Mouse (Mus musculus) ZHBTc4 (cell line): ENCODE measurements around the gene Rwdd2a.

Experiments
- DNase-seq: peaks from one replicate; pipeline ENCODE4 v3.0.0-alpha.2; 2011; ENCODE audit warnings: low read depth, low spot score

Rwdd2a gene

GRCm38 (mm10) chr9:86571540-86572135 is at the start of gene Rwdd2a, which contains the start of gene Pgm3:
TSS of gene Rwdd2a (plus strand) at chr9:86571991.
TSS of gene Pgm3 (minus strand) at chr9:86571842.
- DNase-seq = peak; percentile 97

- DNase-seq = no peak
Measured at GRCm38 (mm10) chr9:86522335-86522734, 49.5 kb upstream of the Rwdd2a start.

GRCm38 (mm10) chr9:86525600-86525999 is 46.2 kb upstream of the Rwdd2a start:
- DNase-seq = no peak

DNA sequence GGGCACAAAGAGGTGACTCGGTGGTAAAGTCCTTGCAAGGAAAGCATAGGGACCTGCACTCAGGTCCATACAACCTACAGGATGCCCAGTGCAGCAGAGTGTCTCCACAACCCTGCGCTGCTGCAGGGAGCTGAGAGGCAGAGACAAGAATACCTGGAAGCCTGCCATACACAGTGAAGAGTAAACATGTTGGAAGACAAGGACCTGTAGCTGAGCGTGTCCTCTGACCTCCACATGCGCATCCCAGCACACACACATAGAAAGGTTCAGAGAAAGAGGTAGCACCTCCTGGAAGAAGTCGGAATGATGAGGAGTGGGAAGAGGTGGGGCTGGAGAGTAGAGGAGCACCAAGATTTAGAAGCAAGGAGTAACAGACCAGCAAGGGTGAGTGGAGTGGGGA is 37.7 kb upstream of the Rwdd2a start:
- no peak for DNase-seq

- no peak for DNase-seq
Measured at GRCm38 (mm10) chr9:86543451-86543850, 28.3 kb upstream of the Rwdd2a start.

- no peak for DNase-seq
Measured at GRCm38 (mm10) chr9:86544559-86544958, 27.2 kb upstream of the Rwdd2a start.

DNA sequence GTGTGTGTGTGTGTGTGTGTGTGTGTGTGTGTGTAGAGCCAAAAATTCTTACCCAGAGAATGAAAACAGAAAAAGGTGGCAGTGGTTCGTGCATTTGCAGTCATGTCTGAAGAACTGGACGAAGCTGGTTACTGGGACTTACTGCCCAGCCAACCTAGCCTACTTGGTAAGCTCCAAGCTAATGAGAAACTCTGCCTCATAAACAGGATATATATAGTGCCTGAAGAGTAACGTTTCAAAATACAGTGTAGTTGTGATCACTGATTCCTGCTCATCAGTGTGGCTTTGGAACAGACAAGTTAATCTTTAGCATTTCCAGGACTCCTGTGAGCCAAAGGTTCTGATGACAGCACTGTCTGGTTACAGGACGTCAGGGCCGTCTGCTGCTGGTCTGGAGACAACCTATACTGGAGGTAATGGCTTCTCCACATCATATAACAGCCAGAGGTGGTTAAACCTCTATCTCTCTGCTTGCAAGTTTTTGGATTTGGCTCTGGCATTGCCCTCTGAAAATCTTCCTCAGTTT is 22.1 kb upstream of the Rwdd2a start:
- no peak for DNase-seq

DNA sequence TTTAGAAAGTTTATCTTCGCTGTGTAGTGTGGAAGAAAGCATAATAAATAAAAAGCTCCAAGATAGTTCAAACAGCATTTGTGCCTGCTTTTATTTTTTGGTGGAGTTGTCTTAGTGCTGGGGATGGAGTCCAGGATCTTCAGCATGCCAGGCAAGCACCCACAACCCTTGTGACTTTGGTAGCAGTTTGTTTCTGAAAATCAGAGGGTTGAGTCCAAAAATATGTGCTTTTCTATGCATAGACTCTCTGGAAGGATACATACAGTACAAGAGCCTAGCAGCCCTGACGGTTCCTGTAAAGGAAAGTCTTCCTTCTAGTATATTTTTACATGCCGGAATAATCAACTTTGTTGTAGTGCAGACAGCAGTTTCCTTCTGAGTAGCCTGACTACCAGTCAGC is 21.1 kb upstream of the Rwdd2a start:
- no peak for DNase-seq

GRCm38 (mm10) chr9:86553886-86554285 is 17.9 kb upstream of the Rwdd2a start:
- DNase-seq = no peak

DNA sequence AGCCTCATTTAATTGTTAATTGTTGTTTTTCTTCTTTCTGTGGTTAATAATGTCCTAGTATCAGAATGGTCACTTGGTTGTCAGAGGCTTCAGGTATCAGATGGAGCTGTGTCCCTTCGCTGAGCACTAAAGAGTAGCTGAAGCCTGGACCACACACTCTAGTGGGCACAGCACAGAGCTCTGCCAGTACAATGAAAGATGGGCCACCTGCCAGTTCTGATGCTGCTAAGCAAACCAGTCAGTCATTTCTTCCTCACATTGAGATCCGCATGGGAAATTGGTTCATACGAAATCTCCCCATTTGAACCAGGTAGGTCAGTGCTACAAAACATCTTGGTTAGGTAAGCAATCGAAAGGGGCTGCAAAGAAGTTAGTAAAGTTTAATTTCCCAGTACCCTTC is 17.1 kb upstream of the Rwdd2a start:
- DNase-seq = no peak

- no peak for DNase-seq
Measured at GRCm38 (mm10) chr9:86560543-86560942, 11.2 kb upstream of the Rwdd2a start.

DNA sequence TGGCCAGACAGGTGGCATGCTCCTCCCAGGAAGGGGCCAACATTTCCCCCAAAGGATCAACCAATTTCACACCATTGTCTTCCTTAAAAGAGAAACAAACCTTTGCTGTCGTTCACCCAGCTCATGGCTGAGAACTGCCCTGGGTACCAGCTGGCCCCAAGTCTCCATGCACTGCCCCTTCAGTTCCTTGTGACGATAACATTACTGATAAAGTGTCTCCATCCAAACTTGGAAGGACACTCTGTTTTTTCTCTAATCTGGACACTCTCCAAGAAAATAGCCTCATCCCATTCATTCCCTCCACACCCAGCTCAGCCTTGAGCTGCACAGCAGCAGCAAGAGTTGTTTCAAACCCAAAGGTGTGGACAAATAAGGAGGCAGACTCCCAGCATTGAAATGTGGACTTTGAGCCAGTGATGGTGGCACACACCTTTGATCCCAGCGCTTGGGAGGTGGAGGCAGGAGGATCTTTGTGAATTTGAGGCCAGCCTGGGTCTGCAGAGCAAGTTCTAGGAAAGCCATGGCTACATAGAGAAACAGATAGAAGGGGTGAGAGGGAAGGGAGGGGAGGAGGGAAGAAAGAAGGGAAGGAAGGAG is 2.4 kb upstream of the Rwdd2a start:
- no peak for DNase-seq

DNA sequence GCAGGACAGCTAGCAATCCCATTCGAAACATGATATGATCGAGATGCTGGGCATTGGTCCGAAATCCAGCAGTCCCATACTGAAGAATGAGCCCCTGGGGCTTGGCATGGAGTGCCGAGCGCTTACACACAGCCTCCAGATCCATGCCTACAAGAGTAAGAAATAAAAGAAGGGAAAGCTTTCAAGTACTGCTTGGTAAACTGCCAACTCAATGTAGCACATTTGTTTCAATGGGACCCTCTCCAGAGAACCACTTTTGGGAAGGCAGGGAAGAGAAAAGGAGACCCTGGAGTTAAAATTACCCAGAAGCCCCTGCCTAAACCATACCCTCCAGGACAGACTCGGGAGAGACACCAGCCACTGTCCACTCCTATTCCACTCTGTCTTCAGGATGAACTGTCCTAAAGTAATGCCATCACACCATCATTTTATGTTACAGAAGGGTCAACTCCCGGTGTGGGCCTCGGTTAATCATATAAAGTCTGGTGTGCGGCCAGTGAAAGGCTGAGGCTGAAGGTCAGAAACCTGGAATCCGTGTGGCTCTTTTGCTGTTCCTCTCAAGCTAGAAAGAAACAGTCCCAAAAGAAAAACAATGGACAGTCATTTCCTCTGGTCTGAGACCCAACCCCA is 1.4 kb upstream of the Rwdd2a start:
- DNase-seq = no peak

DNA sequence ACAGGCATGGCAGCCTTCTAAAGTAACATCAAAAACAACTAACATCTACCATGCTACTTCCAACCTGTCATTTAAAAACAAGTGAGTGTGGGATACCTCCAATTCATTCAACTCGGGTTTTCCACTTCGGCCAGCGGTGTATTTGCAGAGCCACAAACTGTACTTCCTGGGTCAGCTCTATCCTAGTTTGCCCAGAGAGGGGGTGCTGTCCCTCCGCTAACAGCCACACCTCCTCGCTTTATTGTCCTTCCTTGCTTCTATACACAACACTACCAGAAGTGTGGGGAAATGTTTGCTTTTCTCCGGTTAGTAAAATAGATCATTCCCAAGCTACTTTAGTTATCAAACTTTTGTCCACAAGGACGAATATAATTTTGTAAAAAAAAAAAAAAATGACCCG is 845 bp upstream of the Rwdd2a start:
- no peak for DNase-seq

- no peak for DNase-seq
Measured at GRCm38 (mm10) chr9:86572196-86572595, 405 bp downstream of the Rwdd2a start.

GRCm38 (mm10) chr9:86572636-86573291 is 973 bp downstream of the Rwdd2a start:
- DNase-seq = peak; percentile 88

DNA sequence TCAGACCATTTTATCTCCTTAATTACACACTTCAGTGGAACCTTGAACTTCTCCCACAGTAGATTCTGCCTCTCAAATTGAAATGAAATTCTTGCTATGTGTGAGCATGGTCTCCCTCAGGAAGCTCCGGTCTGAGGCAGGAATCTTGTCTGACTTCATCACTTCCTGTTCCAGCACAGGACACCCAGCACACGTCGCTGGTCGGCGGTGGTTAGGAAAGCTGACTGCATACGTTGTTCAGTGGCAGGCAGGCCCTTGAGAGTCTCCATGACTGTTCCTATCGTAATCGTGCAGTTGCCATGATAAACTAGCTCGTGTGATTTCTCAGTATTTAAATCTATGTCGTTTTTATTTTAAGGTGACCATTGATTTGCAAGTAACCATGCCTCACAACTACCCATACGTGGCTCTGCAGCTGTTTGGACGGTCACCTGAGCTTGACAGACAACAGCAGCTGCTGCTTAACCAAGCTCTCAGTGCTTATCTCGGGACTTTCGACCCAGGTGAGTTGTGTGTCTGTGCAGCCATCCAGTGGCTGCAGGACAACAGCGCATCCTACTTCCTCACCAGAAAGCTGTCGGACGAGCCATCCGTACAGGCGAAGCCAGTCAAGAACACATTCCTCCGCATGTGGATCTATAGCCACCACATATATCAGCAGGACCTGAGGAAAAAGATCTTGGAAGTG is 2.0 kb downstream of the Rwdd2a start:
- DNase-seq = no peak

- DNase-seq = no peak
Measured at GRCm38 (mm10) chr9:86575178-86575577, 3.4 kb downstream of the Rwdd2a start.

- DNase-seq = no peak
Measured at GRCm38 (mm10) chr9:86579657-86580056, 7.9 kb downstream of the Rwdd2a start.

DNA sequence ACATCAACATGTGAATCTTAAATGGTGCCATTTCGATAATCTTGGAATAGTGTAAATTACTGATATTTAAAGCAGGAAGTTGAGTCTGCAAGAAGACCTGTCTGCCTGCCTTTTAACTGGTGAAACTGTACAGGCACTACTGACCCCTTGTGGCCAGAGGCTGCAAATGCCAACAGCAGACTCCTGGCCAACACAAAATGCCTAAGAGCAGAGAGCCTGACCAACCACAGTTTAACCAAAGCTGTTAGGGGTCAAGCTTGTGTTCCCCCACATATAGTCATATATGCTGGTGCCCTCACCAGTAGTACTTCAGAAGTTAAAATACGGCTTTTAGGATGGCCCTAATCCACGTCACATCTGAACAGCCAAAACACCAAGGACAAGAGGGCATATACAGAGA is 11.9 kb downstream of the Rwdd2a start:
- DNase-seq = peak; percentile 74

- DNase-seq = peak; percentile 40
Measured at GRCm38 (mm10) chr9:86587019-86587795, 15.4 kb downstream of the Rwdd2a start.
